Mouse (Mus musculus) macrophage (primary cell): Measurements from ENCODE around the gene 1810013L24Rik. TPM values are rescaled to one million over a fixed set of nuclear protein-coding genes. Genes with fewer than 3 reads are reported as not detected.

Source experiments
- H3K27ac ChIP-seq: fragments of 350-480 bp; formaldehyde crosslinking; 2 replicates; pipeline ENCODE4 v1.9.0; 2021
- H3K36me3 ChIP-seq: fragments of 350-480 bp; formaldehyde crosslinking; 2 replicates; pipeline ENCODE4 v1.9.0; 2021; ENCODE audit errors: inconsistent target
- H3K4me3 ChIP-seq: fragments of 350-480 bp; formaldehyde crosslinking; 2 replicates; pipeline ENCODE4 v1.9.0; 2021; ENCODE audit errors: inconsistent target
- H3K79me2 ChIP-seq: fragments of 350-480 bp; formaldehyde crosslinking; 2 replicates; pipeline ENCODE4 v1.9.0; 2021; ENCODE audit errors: inconsistent target
- WGBS: methylation state at CpG from one replicate; pipeline ENCODE4 v1.1.7; 2026; ENCODE audit warnings: inconsistent platforms; ENCODE audit not compliant: missing documents; 5-methylcytosine and 5-hydroxymethylcytosine counted together
- polyA plus RNA-seq: library from polyadenylated mRNA; stranded (reverse); fragments of 250-400 nt; gene quantifications from 3 replicates; pipeline ENCODE4 v1.2.4, GENCODE M21; 2018; ENCODE audit warnings: inconsistent platforms
- total RNA-seq, 78 experiments: library from RNA; depleted of rRNA; stranded (reverse); fragments of 250-400 nt; gene quantifications; 1 replicate in 9 of 78; 2 replicates in 24 of 78; 3 replicates in 43 of 78; 4 replicates in 2 of 78; pipeline ENCODE4 v1.2.4; 2018; ENCODE audit warnings: inconsistent platforms in 56 of 78

The 1810013L24Rik gene
- total RNA-seq (2018; cell fraction: chromatin; rRNA removed), result 100 to 1,000 TPM; 237 to 491 (median 336) TPM
- 100 to 1,000 TPM in 3 of 26 experiments, 10 to 100 TPM in 23; 54.7 to 123 (median 70.9) TPM for total RNA-seq (2018; cell fraction: cytosol; rRNA removed)
- total RNA-seq (2018; cell fraction: nucleus; rRNA removed), result 100 to 1,000 TPM; 145 to 313 (median 236) TPM
- 33.2 to 46.9 TPM (median 39.9 TPM) in 3 replicates for polyA plus RNA-seq

DNA sequence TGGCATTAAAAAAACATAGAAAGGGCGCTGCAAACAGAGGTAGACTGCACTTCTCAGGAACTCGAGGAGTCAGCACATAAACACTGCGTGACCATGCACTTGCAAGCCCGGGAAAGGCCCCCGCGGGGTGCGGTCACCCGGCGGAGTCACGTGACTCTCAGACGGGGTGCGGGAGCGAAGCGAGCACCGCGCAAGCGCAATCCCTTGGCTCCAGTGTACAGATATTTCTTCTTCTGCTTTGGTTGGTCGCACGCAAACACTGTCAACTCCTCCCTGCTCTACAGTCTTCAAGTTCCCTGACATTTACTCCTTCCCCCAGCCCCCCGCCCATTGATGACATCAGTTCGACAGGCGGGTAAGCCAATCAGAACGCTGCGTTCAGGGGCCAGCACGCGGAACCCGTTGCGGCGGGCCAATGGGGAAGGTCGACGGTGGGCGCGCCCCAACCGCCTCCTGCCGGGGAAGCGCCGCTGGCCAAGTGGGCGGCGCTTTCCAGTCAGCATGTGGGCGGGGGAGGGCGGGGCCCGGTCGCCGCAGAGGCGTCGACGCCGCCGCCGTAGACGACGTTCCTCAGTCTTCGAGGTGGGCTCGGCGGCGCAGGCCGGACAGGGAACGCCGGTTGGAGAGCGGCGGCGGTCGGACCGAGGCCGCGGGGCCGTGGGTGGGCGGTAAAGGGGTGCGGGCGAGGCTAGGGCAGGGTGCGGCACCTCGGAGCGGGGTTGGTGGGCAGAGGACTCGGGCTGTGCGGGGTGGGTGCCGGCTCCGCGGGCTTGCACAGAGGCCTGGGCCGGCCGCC, at the start of gene 1810013L24Rik:
Gene 1810013L24Rik, plus strand, starts transcription at position 537 of the 796 bp plus-strand sequence.
- peaks cover 42% of the 10 kb centered on the region for H3K79me2 ChIP-seq
- H3K36me3 ChIP-seq, result peaks cover 23% of the 10 kb centered on the region
- peak within 1 kb of the TSS; percentile 81 for H3K27ac ChIP-seq
- peak within 1 kb of the TSS; percentile 71 for H3K4me3 ChIP-seq
- WGBS, result under 1% methylated on average over 69 of the region's 80 CpGs

DNA sequence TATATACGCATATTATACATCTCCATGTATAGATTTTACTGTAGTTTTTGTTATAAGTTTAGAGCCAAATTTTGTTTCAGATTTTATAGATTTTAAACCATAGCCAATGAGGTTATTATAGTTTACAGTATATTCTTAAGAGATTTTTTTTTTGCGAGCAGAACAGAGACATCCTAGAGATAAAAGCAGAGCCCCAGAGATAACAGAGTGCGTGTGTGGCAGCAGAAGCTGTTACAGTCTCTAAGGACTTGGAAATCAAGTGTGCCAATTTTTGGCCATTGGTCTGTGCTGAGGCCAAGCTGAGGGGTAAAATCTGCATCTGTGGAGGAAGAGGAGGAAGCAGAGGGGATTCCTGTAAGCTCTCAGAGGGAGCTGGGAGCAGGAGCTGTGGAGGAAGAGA, 49.7 kb upstream of the 1810013L24Rik start:
- Histone ChIP-seq H3K4me3 (no peak overlapping the region), H3K27ac (no peak overlapping the region), H3K79me2 (no peaks in the 10 kb centered on the region), H3K36me3 (no peaks in the 10 kb centered on the region)
- WGBS, result 89% methylated on average over 3 of the region's 3 CpGs

DNA sequence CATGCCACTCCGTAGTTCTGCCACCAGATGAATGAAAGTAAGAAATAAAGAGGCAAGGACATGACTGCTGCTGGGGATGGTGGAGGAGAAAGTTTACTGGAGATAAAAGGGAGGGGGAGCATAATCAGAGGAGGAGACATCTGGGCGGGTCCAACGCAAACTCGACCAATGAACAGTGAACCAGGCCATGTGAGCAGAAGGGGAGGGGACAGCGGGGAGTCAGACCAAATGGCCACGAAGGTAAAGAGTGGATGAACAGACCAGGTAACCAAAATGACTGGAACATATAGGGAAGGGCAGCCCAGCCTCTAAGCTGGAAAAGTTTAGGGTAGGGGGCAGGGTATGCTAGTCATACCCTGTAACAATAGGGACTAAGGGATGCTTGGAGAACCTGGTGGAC, 48.7 kb upstream of the 1810013L24Rik start:
- WGBS, result 98% methylated on average over 5 of the region's 6 CpGs

DNA sequence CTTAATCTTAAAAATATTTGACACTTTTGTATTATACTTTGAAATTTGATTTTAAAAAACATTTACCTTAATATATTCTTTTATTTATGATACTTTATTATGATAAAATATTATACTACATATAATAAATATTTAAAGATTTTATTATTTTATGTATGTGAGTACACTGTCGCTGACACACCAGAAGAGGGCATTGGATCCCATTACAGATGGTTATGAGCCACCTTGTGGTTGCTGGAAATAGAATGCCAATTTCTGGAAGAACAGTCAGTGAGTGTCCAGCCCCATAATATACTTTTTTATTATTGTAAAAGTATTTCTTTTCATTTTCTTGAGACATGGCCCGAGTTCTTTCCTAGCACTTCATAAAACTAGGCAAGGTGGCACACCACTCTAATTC, 48.2 kb upstream of the 1810013L24Rik start:
- H3K36me3 ChIP-seq, result no peaks in the 10 kb centered on the region
- WGBS, result 100% methylated on average over 2 of the region's 2 CpGs
- no peaks in the 10 kb centered on the region for H3K79me2 ChIP-seq
- no peak overlapping the region for H3K4me3 ChIP-seq
- H3K27ac ChIP-seq, result no peak overlapping the region

More for the DNA sequence above, 48.7 kb upstream of the 1810013L24Rik start:
- H3K36me3 ChIP-seq, result no peaks in the 10 kb centered on the region
- no peaks in the 10 kb centered on the region for H3K79me2 ChIP-seq
- no peak overlapping the region for H3K27ac ChIP-seq
- no peak overlapping the region for H3K4me3 ChIP-seq

DNA sequence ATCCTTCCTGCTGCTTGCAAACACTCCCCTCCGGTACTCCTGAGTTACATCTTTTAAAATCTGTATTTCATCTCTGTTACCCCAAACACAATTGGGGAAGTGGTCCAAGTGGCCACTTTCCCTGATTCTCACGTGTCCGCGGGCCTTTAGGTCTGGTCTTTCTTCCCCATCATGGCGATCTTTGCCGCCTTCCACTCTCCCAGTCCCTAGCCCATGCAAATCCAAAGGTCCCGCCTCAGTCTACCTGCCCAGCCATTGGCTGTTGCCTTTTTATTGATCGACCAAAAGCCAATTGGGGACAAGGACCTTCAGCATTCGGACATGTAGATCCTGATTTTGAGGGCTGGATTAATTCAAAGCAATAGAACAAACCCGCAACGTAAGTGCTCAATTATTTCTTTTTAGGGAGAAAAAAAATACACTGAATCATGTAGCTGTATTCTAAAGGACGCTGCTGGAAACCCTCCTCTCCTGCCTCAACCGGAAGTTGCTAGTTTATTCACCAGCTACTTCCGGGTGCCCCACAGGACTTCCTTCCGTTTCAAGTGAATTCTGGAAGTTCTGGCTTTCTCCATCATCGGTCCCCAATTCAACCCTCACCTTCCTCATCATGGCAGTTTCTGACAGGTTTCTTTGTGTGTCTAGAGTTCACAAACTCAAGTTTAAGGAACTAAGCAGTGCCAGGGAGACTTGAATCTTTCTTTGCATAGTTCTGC, 46.5 kb upstream of the 1810013L24Rik start:
- H3K4me3 ChIP-seq, result no peak overlapping the region
- no peaks in the 10 kb centered on the region for H3K36me3 ChIP-seq
- no peak overlapping the region for H3K27ac ChIP-seq
- WGBS, result 59% methylated on average over 16 of the region's 16 CpGs
- no peaks in the 10 kb centered on the region for H3K79me2 ChIP-seq

DNA sequence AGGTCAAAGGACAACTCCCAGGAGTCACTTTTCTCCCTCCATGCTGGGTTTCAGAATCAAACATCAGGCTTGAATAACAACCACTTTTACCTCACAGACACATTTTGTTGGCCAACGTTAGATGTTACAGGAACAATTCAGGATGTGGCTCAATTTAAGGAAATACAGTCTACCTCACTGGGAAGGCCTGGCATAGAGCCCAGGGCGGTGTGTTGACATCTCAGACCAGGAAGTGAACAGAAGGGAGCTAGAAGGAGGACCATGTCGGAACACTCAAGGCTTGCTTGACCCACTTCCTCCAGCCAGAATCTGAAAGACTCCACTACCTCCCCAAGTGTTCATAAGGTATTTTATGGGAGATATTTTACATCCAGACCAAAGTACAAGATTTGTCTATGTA, 45.1 kb upstream of the 1810013L24Rik start:
- Histone ChIP-seq H3K4me3 (no peak overlapping the region), H3K36me3 (no peaks in the 10 kb centered on the region), H3K79me2 (no peaks in the 10 kb centered on the region), H3K27ac (no peak overlapping the region)
- 8% methylated on average over 3 of the region's 3 CpGs for WGBS

DNA sequence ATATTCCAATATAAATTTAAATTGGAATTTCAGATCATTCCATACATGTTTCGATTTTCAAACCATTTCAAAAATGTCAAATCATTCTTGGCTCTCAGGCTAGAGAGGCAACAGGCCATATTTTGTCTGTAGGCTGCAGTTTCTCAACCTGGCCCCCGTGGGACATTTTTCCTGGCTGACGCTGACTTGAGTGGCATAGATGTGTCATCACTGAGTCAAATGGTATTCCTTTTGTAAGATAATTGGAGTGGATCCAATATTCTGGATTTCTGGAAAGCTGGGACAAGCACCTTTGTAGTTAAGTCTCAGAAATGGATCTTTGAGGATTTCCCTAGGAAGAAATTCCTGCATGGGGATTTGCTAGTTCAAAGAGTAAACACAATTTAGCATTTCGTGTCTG, 39.0 kb upstream of the 1810013L24Rik start:
- H3K27ac ChIP-seq, result no peak overlapping the region

DNA sequence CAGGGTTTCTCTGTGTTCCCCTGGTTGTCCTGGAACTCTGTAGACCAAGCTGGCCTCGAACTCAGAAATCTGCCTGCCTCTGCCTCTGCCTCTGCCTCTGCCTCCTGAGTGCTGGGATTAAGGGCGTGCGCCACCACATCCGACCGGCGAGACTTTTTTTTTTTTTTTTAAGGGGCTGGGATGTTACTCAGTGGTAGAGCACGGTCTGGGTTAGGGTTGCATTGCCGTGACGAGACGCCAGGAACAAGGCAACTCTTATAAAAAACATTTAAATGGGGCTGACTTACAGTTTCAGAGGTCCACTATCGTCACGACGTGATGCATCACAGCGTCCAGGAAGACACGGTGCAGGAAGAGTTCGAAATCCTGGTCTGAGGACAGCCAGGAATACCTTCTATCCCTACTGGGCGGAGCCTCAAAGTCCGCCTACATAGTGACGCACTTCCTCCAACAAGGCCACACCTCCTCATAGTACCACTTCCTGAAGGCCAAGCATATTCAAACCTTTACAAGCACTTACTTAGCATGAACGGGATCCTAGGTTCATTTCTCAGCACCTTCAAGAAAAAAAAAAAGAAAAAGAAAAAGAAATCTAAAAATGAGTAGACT, 37.8 kb upstream of the 1810013L24Rik start, which contains the start of gene Usp7:
Gene Usp7, minus strand, starts transcription at position 360 of the 609 bp plus-strand sequence.
- H3K36me3 ChIP-seq, result no peaks in the 10 kb centered on the region
- H3K27ac ChIP-seq, result no peak within 1 kb of the TSS
- no peak within 1 kb of the TSS for H3K4me3 ChIP-seq
- no peaks in the 10 kb centered on the region for H3K79me2 ChIP-seq
- 92% methylated on average over 17 of the region's 20 CpGs for WGBS

More for the DNA sequence above, 39.0 kb upstream of the 1810013L24Rik start:
- no peaks in the 10 kb centered on the region for H3K36me3 ChIP-seq
- no peaks in the 10 kb centered on the region for H3K79me2 ChIP-seq
- no peak overlapping the region for H3K4me3 ChIP-seq
- 81% methylated on average over 4 of the region's 4 CpGs for WGBS

DNA sequence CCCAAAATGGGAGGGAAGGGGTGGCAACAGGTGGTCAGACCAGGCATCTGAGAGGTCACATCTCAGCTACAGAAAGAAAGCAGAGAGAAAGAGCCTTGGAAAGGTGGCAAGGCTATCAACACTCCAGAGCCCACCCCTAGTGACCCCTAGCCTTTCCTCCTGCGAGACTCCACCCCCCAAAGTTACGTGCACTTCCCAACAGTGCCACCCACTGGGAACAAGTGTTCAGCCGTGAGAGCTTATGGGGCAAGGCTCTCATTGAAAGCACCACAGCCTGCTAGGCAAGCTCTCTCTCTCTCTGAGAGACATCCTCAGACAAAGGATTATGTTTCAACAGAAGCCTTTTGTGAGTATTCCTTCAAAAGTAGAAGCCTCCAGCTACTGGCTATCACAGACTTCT, 34.9 kb upstream of the 1810013L24Rik start:
- Histone ChIP-seq H3K36me3 (no peaks in the 10 kb centered on the region), H3K4me3 (no peak overlapping the region), H3K27ac (no peak overlapping the region), H3K79me2 (no peaks in the 10 kb centered on the region)
- 12% methylated on average over 3 of the region's 3 CpGs for WGBS

DNA sequence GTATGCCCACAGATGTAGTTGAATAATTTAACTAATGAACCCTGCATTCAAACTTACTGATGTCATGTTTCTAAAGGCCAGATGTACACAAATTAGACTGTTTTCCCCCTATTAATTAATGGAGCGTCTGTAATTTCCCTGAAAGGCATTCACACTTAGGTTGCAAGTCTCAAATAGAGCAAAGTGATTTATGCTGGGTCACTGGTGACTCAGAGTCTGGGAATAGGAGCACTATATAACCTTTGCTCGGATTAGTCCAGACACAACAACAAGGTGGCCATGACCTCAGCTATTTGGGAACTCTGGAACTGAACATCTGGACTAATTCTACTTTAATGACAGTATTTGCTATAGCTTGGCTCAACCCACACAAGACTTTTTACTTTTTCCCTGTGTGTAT, 34.0 kb upstream of the 1810013L24Rik start:
- WGBS, result 100% methylated on average over 2 of the region's 2 CpGs
- Histone ChIP-seq H3K79me2 (no peaks in the 10 kb centered on the region), H3K4me3 (no peak overlapping the region), H3K27ac (no peak overlapping the region), H3K36me3 (no peaks in the 10 kb centered on the region)

DNA sequence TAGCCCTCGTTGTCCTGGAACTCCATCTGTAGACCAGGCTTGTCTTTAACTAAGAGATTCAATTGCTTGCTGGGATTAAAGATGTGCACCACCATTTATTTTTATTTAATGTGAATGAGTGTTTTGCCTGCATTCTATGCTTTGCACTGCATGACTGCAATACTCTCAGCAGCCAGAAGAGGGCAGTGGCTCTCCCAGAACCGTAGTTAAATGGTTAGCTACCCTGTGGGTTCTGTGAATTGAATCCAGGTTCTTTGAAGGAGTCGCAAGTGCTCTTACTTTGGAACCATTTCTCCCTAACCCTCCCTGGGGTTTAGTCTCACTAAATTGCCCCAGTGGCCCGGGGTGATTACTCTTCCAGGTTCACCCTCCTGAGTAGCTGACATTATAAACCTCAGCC, 23.2 kb upstream of the 1810013L24Rik start:
- Histone ChIP-seq H3K4me3 (no peak overlapping the region), H3K36me3 (no peaks in the 10 kb centered on the region), H3K79me2 (no peaks in the 10 kb centered on the region), H3K27ac (no peak overlapping the region)
- 26% methylated on average over 4 of the region's 4 CpGs for WGBS

DNA sequence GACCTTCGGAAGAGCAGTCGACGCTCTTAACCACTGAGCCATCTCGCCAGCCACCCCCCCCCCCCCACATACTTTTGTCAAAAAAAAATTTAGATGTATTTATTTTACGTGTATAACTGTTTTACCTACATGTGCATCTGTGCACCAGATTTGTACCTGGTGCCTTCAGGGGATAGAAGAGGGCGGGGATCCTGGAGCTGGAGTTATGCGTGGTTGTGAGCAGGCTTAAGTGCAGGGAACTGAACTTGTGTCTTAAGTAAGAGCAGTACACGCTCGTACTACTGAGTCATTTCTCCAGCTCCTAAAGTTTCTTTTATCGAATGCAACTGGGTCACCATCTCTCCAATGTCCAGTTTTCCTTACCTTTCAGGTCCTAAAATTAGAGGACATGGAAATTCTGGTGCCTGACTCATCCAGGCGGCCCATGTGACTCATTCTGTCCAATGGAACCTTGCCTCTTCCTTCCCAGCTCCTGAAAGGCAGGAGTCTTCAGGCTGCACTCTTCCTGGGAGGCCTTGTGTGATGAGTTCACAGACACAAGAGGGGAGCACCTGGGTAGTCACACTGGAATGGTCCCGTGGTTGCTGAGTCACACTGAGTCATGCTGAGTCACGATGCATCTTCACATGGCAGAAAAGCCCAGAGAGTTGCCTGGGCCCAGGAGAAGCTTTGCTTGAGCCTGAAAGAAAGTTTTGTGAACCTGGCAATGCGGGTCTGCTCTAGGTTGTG, 19.3 kb upstream of the 1810013L24Rik start:
- H3K4me3 ChIP-seq, result no peak overlapping the region
- H3K36me3 ChIP-seq, result no peaks in the 10 kb centered on the region
- no peaks in the 10 kb centered on the region for H3K79me2 ChIP-seq
- WGBS, result 79% methylated on average over 11 of the region's 14 CpGs
- H3K27ac ChIP-seq, result no peak overlapping the region

DNA sequence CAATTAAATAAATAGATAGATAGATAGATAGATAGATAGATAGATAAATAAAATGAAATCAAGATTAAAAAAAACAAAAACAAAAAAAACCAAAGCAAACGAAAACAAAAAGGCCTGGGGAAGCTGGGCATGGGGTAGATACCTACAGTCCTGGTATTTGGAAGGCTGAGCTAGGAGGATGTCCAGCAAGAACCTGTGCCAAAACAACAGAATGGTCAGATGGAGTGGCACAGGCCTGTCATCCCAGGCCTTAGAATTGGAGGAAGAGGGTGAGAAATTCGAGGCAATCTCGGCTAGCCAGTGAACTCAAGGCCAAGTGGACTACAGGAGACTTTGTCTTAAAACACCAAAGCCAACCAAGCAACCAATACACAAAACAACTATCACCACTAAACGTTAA, 12.0 kb upstream of the 1810013L24Rik start:
- Histone ChIP-seq H3K27ac (no peak overlapping the region), H3K36me3 (no peaks in the 10 kb centered on the region), H3K79me2 (no peaks in the 10 kb centered on the region), H3K4me3 (no peak overlapping the region)
- 95% methylated on average over 4 of the region's 4 CpGs for WGBS

DNA sequence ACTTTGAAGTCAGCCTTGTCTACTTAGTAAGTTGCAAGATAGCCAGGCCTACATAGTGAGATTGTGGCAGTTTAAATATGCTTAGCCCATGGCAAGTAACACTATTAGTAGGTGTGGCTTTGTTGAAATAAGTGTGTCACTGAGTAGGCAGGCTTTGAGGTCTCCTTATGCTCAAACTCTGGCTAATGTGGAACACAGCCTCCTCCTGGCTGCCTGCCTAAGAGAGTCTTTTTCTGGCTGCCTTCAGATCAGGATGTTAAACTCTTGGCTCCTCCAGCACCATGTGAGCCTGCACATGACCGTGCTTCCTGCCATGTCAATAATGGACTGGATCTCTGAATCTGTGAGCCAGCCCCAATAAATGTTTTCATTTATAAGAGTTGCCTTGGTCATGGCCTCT, 8.5 kb upstream of the 1810013L24Rik start:
- Histone ChIP-seq H3K4me3 (no peak overlapping the region), H3K27ac (no peak overlapping the region), H3K36me3 (no peaks in the 10 kb centered on the region), H3K79me2 (no peaks in the 10 kb centered on the region)
- WGBS, result 100% methylated on average over 1 of the region's 1 CpGs
